Mouse (Mus musculus) embryo, embryonic 11 days (tissue): ENCODE measurements at regions not wholly inside any gene's neighbourhood (a gene's known extent, or its start where the extent isn't known, plus 50 kb on each side); places are given as distances from the start of the nearest gene placed in this dataset.
A peak's percentile ranks its signal among the peaks of the same experiment; 100 is the strongest.

Experiments used
- DNase-seq: peaks from one replicate; pipeline ENCODE4 v3.0.0-alpha.2; 2015

GRCm38 (mm10) chr9:52839996-52840395, 160.4 kb upstream of the AI593442 start:
- DNase-seq, result no peak

- DNase-seq, result no peak
Observed at GRCm38 (mm10) chr9:52836151-52836630, 156.6 kb upstream of the AI593442 start.

GRCm38 (mm10) chr9:52835481-52836150, 156.0 kb upstream of the AI593442 start:
- no peak for DNase-seq

GRCm38 (mm10) chr9:52826781-52827180, 147.2 kb upstream of the AI593442 start:
- no peak for DNase-seq

GRCm38 (mm10) chr9:52816309-52816708, 136.7 kb upstream of the AI593442 start:
- DNase-seq, result no peak

GRCm38 (mm10) chr9:52802969-52803368, 123.4 kb upstream of the AI593442 start:
- DNase-seq, result no peak

GRCm38 (mm10) chr9:52801801-52802200, 122.2 kb upstream of the AI593442 start:
- DNase-seq, result no peak

- DNase-seq, result no peak
Observed at GRCm38 (mm10) chr9:52800476-52800875, 120.9 kb upstream of the AI593442 start.

- no peak for DNase-seq
Observed at GRCm38 (mm10) chr9:52792596-52792995, 113.0 kb upstream of the AI593442 start.

- DNase-seq, result no peak
Observed at GRCm38 (mm10) chr9:52782520-52782919, 102.9 kb upstream of the AI593442 start.

GRCm38 (mm10) chr9:52776542-52776941, 97.0 kb upstream of the AI593442 start:
- peak; percentile 45 for DNase-seq

- DNase-seq, result no peak
Observed at GRCm38 (mm10) chr9:52775232-52775631, 95.7 kb upstream of the AI593442 start.

GRCm38 (mm10) chr9:52768056-52768455, 88.5 kb upstream of the AI593442 start:
- DNase-seq, result no peak

GRCm38 (mm10) chr9:52765809-52766208, 86.2 kb upstream of the AI593442 start:
- DNase-seq, result peak; percentile 5

- no peak for DNase-seq
Observed at GRCm38 (mm10) chr9:52762836-52763235, 83.3 kb upstream of the AI593442 start.

- no peak for DNase-seq
Observed at GRCm38 (mm10) chr9:52761257-52761656, 81.7 kb upstream of the AI593442 start.

- DNase-seq, result no peak
Observed at GRCm38 (mm10) chr9:52748366-52748765, 68.8 kb upstream of the AI593442 start.

GRCm38 (mm10) chr9:52738560-52739100, 59.0 kb upstream of the AI593442 start:
- DNase-seq, result no peak
